Mouse (Mus musculus): ENCODE data around the gene Lrp5.
A peak's percentile ranks its signal among the peaks of the same experiment; 100 is the strongest.

- TF ChIP-seq CTCF (IDR thresholded peaks at IDR 0.05; ENCODE audit: low read depth) (peak; percentile 88), EP300 (IDR thresholded peaks at IDR 0.05; ENCODE audit: low read depth) (no peak)
These were observed 99.8 kb downstream of the Lrp5 start for GRCm38 (mm10) chr19:3586540-3586939.
